Mouse (Mus musculus) lung, adult 2 months (tissue): ENCODE measurements around the gene Tpm3.

Experiments
- CTCF ChIP-seq: fragments of 200-500 bp; IDR thresholded peaks from 2 replicates; pipeline ENCODE4 v1.5.1; 2011; ENCODE audit warnings: mild to moderate bottlenecking, low read length, control low read depth; ENCODE audit not compliant: insufficient read depth
- POLR2A ChIP-seq: fragments of 200-500 bp; IDR thresholded peaks from 2 replicates; pipeline ENCODE4 v1.6.1; 2011; ENCODE audit warnings: low read depth, mild to moderate bottlenecking, control low read depth, low read length, borderline replicate concordance; ENCODE audit errors: extremely low read depth

DNA sequence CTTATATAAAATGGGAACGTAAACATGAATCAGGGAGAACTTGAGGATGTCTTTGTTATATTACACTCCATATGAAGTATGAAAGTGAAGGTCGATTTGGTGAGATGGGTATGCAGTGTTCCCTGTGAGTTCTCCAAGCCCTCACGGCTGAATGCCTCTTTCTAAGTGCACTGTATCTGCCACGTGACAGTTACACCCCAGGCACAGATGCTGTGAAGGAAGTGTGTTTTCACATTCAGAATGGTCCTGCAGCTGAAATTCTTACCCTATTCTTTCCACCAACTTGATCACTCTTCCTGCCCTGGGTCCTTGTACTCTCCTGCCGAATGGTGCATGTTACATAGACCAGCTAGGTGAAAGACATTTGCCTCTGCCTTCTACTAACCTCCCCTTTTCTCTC, 25.5 kb downstream of the Tpm3 start:
- TF ChIP-seq CTCF (no peak), POLR2A (no peak)
